Mouse (Mus musculus) liver, embryonic 14.5 days (tissue): ENCODE results near the gene Scgb2b11. TPM values are rescaled to one million over a fixed set of nuclear protein-coding genes. Genes with fewer than 3 reads are reported as not detected.
"Not testable (repeated sequence)": the region's sequence is repeated elsewhere in the genome, so short reads cannot be mapped to it uniquely, and the experiment has no call there.

Experiments
- ATAC-seq: fragments of 200-750 bp; cut with Nextera tagmentation; 2 replicates; pipeline ENCODE4 v1.8.0; 2017; ENCODE audit warnings: moderate number of reproducible peaks, mild to moderate bottlenecking, moderate library complexity; ENCODE audit not compliant: insufficient read depth
- DNase-seq, 3 experiments: peaks; one replicate each; pipeline ENCODE4 v3.0.0-alpha.2; 2012 to 2013; ENCODE audit warnings: low read depth in 3 of 3, low spot score in 3 of 3
- H3K27ac ChIP-seq: fragments of 300-500 bp; sonication (generic); 2 replicates; pipeline ENCODE4 v1.5.1; 2014; ENCODE audit warnings: moderate library complexity, mild to moderate bottlenecking, control low read depth, inconsistent platforms
- H3K27me3 ChIP-seq: fragments of 300-500 bp; sonication (generic); 2 replicates; pipeline ENCODE4 v1.6.1; 2014; ENCODE audit warnings: mild to moderate bottlenecking, low read length, moderate library complexity; ENCODE audit not compliant: control insufficient read depth, insufficient read depth
- H3K36me3 ChIP-seq: fragments of 300-500 bp; sonication (generic); replicated peaks from 2 replicates; pipeline ENCODE4 v1.6.1; 2014; ENCODE audit warnings: low read depth; ENCODE audit not compliant: control insufficient read depth, insufficient read depth
- H3K4me1 ChIP-seq, 2 experiments: fragments of 200-500 bp in 1 of 2; fragments of 300-500 bp in 1 of 2; sonication (generic) in 1 of 2; replicated peaks; 2 replicates each; pipeline ENCODE4 v1.6.1; 2012 to 2014; ENCODE audit warnings: antibody characterized with exemption in 1 of 2, inconsistent platforms in 1 of 2, low read length in 1 of 2; ENCODE audit not compliant: control insufficient read depth in 2 of 2, insufficient read depth in 2 of 2
- H3K4me2 ChIP-seq: fragments of 300-500 bp; sonication (generic); 2 replicates; pipeline ENCODE4 v1.6.1; 2014; ENCODE audit warnings: low read depth, mild to moderate bottlenecking, control low read depth, moderate library complexity
- H3K4me3 ChIP-seq, 2 experiments: fragments of 200-500 bp in 1 of 2; fragments of 300-500 bp in 1 of 2; sonication (generic) in 1 of 2; 2 replicates each; pipeline ENCODE4 v1.5.1; 2012 to 2014; ENCODE audit warnings: low read depth in 2 of 2, low read length in 2 of 2, mild to moderate bottlenecking in 2 of 2, control low read depth in 1 of 2, inconsistent platforms in 1 of 2, moderate library complexity in 1 of 2; ENCODE audit not compliant: insufficient read depth in 1 of 2
- H3K9ac ChIP-seq: fragments of 300-500 bp; sonication (generic); replicated peaks from 2 replicates; pipeline ENCODE4 v1.6.1; 2014; ENCODE audit warnings: mild to moderate bottlenecking, control low read depth, moderate library complexity
- H3K9me3 ChIP-seq: fragments of 300-500 bp; sonication (generic); 2 replicates; pipeline ENCODE4 v1.6.1; 2016; ENCODE audit warnings: low read length, mixed read lengths; ENCODE audit not compliant: control insufficient read depth
- WGBS: fragments of 180-500 bp; shearing (Covaris S2); extraction: QIAGEN DNeasy Blood & Tissue Kit; methylation state at CpG from one replicate; pipeline ENCODE4 v1.1.7; 2014; ENCODE audit not compliant: insufficient replicate concordance; 5-methylcytosine and 5-hydroxymethylcytosine counted together
- polyA plus RNA-seq, 2 experiments: library from polyadenylated mRNA; depleted of rRNA in 1 of 2; stranded (reverse) in 1 of 2; unstranded in 1 of 2; fragments of >200 nt; fragmentation: Nextera tagmentation in 1 of 2; extraction: Ambion mirVana in 1 of 2; gene quantifications; 2 replicates each; pipeline versions ENCODE4 v1.2.1 to v1.2.3; 2012 to 2014

Gene Scgb2b11
- polyA plus RNA-seq (2012; rRNA removed) (not detected in 2 replicates), polyA plus RNA-seq (2014; fragmentation: Nextera tagmentation; extraction: Ambion mirVana) (not detected in 2 replicates)

GRCm38 (mm10) chr7:32211045-32211444 is at the start of gene Scgb2b11:
TSS of gene Scgb2b11 (minus strand) at chr7:32211145.
- ATAC-seq, H3K9me3 ChIP-seq, H3K27me3 ChIP-seq, H3K9ac ChIP-seq, H3K4me3 ChIP-seq, H3K27ac ChIP-seq, H3K4me1 ChIP-seq, H3K36me3 ChIP-seq, DNase-seq, H3K4me2 ChIP-seq: not testable (repeated sequence)
- 85% methylated on average over 1 of the region's 2 CpGs for WGBS

GRCm38 (mm10) chr7:32222540-32222939 is 11.6 kb upstream of the Scgb2b11 start, which contains the start of gene Scgb1b11:
TSS of gene Scgb1b11 (plus strand) at chr7:32222840.
- not testable (repeated sequence) for H3K27me3 ChIP-seq, H3K9me3 ChIP-seq, H3K27ac ChIP-seq, H3K36me3 ChIP-seq, H3K4me2 ChIP-seq, ATAC-seq, H3K9ac ChIP-seq, DNase-seq, H3K4me1 ChIP-seq, H3K4me3 ChIP-seq
- WGBS = no CpG with 5 or more reads among the region's 2 CpGs

Other genes starting within 250 kb of the Scgb2b11 start
- gene Scgb1b10, start 110.3 kb downstream of the Scgb2b11 start, polyA plus RNA-seq (2012; rRNA removed) = not detected in 2 replicates
- gene Scgb1b10, start 110.3 kb downstream of the Scgb2b11 start, polyA plus RNA-seq (2014; fragmentation: Nextera tagmentation; extraction: Ambion mirVana) = not detected in 2 replicates
- gene Scgb1b11, start 11.7 kb upstream of the Scgb2b11 start, polyA plus RNA-seq (2012; rRNA removed) = not detected in 2 replicates
- not detected in 2 replicates for gene Scgb1b11, start 11.7 kb upstream of the Scgb2b11 start, polyA plus RNA-seq (2014; fragmentation: Nextera tagmentation; extraction: Ambion mirVana)
- gene Scgb2b12, start 116.1 kb upstream of the Scgb2b11 start, polyA plus RNA-seq (2012; rRNA removed) = not detected in 2 replicates
- gene Scgb2b12, start 116.1 kb upstream of the Scgb2b11 start, polyA plus RNA-seq (2014; fragmentation: Nextera tagmentation; extraction: Ambion mirVana) = not detected in 2 replicates
- not detected in 2 replicates for gene Scgb1b12, start 123.0 kb upstream of the Scgb2b11 start, polyA plus RNA-seq (2012; rRNA removed)
- not detected in 2 replicates for gene Scgb1b12, start 123.0 kb upstream of the Scgb2b11 start, polyA plus RNA-seq (2014; fragmentation: Nextera tagmentation; extraction: Ambion mirVana)
- not detected in 2 replicates for gene Scgb1b29, start 230.4 kb upstream of the Scgb2b11 start, polyA plus RNA-seq (2012; rRNA removed)
- gene Scgb1b29, start 230.4 kb upstream of the Scgb2b11 start, polyA plus RNA-seq (2014; fragmentation: Nextera tagmentation; extraction: Ambion mirVana) = not detected in 2 replicates